Mouse (Mus musculus) brain, adult 2 months (tissue): ENCODE measurements around the gene Bricd5.

Experiments
- DNase-seq: peaks from one replicate; pipeline ENCODE4 v3.0.0; 2011; ENCODE audit warnings: low read depth, low spot score

Bricd5 gene

GRCm38 (mm10) chr17:24483495-24483894, 9.8 kb downstream of the Bricd5 start:
- no peak for DNase-seq

- peak; percentile 68 for DNase-seq
Measured at GRCm38 (mm10) chr17:24485090-24485860, 11.6 kb downstream of the Bricd5 start.

- DNase-seq = peak; percentile 88
Measured at GRCm38 (mm10) chr17:24488186-24488661, 14.5 kb downstream of the Bricd5 start, which contains the start of gene Caskin1. TSS of gene Caskin1 (plus strand) at chr17:24488601.

- peak; percentile 69 for DNase-seq
Measured at GRCm38 (mm10) chr17:24488662-24489264, 15.1 kb downstream of the Bricd5 start.

GRCm38 (mm10) chr17:24489265-24490030, 15.8 kb downstream of the Bricd5 start:
- DNase-seq = no peak

- DNase-seq = peak; percentile 81
Measured at GRCm38 (mm10) chr17:24490399-24490798, 16.7 kb downstream of the Bricd5 start.

GRCm38 (mm10) chr17:24494627-24495335, 21.1 kb downstream of the Bricd5 start:
- peak; percentile 82 for DNase-seq

GRCm38 (mm10) chr17:24495443-24495842, 21.8 kb downstream of the Bricd5 start:
- DNase-seq = peak; percentile 80

- DNase-seq = no peak
Measured at GRCm38 (mm10) chr17:24496026-24496425, 22.3 kb downstream of the Bricd5 start.

GRCm38 (mm10) chr17:24502208-24502607, 28.5 kb downstream of the Bricd5 start:
- no peak for DNase-seq

- no peak for DNase-seq
Measured at GRCm38 (mm10) chr17:24504085-24504484, 30.4 kb downstream of the Bricd5 start.

GRCm38 (mm10) chr17:24505286-24505955, 31.7 kb downstream of the Bricd5 start:
- no peak for DNase-seq

GRCm38 (mm10) chr17:24506332-24507070, 32.8 kb downstream of the Bricd5 start:
- DNase-seq = peak; percentile 82

GRCm38 (mm10) chr17:24507129-24507664, 33.5 kb downstream of the Bricd5 start:
- DNase-seq = peak; percentile 43

- no peak for DNase-seq
Measured at GRCm38 (mm10) chr17:24507806-24508460, 34.2 kb downstream of the Bricd5 start.

- peak; percentile 82 for DNase-seq
Measured at GRCm38 (mm10) chr17:24513609-24514008, 39.9 kb downstream of the Bricd5 start.

GRCm38 (mm10) chr17:24514270-24515257, 40.9 kb downstream of the Bricd5 start:
- DNase-seq = no peak

GRCm38 (mm10) chr17:24520450-24520849, 46.8 kb downstream of the Bricd5 start:
- no peak for DNase-seq
